Mouse (Mus musculus): ENCODE measurements around the gene Nudt19. TPM values are rescaled to one million over a fixed set of nuclear protein-coding genes. Genes with fewer than 3 reads are reported as not detected.

The Nudt19 gene
- 270 TPM for polyA plus RNA-seq (2014; fragmentation: Illumina TruSeq; extraction: RNeasy Lipid Tissue Mini Kit (QIAGEN cat#74804); ENCODE audit: low replicate concordance)

GRCm38 (mm10) chr7:35556205-35556603 is at the start of gene Nudt19:
Gene Nudt19 (minus strand): TSS chr7:35556304.

GRCm38 (mm10) chr7:35586055-35586905 is 30.2 kb upstream of the Nudt19 start, which contains the start of gene Ankrd27:
Gene Ankrd27 (plus strand): TSS chr7:35586244.

GRCm38 (mm10) chr7:35585191-35586054 is 29.3 kb upstream of the Nudt19 start, which contains the start of gene Rgs9bp:
Gene Rgs9bp (minus strand): TSS chr7:35585582.

GRCm38 (mm10) chr7:35537562-35537961 is 18.5 kb downstream of the Nudt19 start, which contains the start of gene Tdrd12:
Gene Tdrd12 (minus strand): TSS chr7:35537745.

Other genes starting within 250 kb of the Nudt19 start
- 5.7 TPM for gene Gpatch1, start 237.9 kb downstream of the Nudt19 start, polyA plus RNA-seq (2014; fragmentation: Illumina TruSeq; extraction: RNeasy Lipid Tissue Mini Kit (QIAGEN cat#74804); ENCODE audit: low replicate concordance)
- 65.6 TPM for gene Rhpn2, start 222.1 kb downstream of the Nudt19 start, polyA plus RNA-seq (2014; fragmentation: Illumina TruSeq; extraction: RNeasy Lipid Tissue Mini Kit (QIAGEN cat#74804); ENCODE audit: low replicate concordance)
- 2.5 TPM for gene Faap24, start 159.5 kb downstream of the Nudt19 start, polyA plus RNA-seq (2014; fragmentation: Illumina TruSeq; extraction: RNeasy Lipid Tissue Mini Kit (QIAGEN cat#74804); ENCODE audit: low replicate concordance)
- 4.2 TPM for gene Cep89, start 159.3 kb downstream of the Nudt19 start, polyA plus RNA-seq (2014; fragmentation: Illumina TruSeq; extraction: RNeasy Lipid Tissue Mini Kit (QIAGEN cat#74804); ENCODE audit: low replicate concordance)
- gene Slc7a9, start 107.5 kb downstream of the Nudt19 start, polyA plus RNA-seq (2014; fragmentation: Illumina TruSeq; extraction: RNeasy Lipid Tissue Mini Kit (QIAGEN cat#74804); ENCODE audit: low replicate concordance), result 54.2 TPM
- 0.78 TPM for gene Tdrd12, start 18.6 kb downstream of the Nudt19 start, polyA plus RNA-seq (2014; fragmentation: Illumina TruSeq; extraction: RNeasy Lipid Tissue Mini Kit (QIAGEN cat#74804); ENCODE audit: low replicate concordance)
- not detected for gene Rgs9bp, start 29.3 kb upstream of the Nudt19 start, polyA plus RNA-seq (2014; fragmentation: Illumina TruSeq; extraction: RNeasy Lipid Tissue Mini Kit (QIAGEN cat#74804); ENCODE audit: low replicate concordance)
- gene Ankrd27, start 29.9 kb upstream of the Nudt19 start, polyA plus RNA-seq (2014; fragmentation: Illumina TruSeq; extraction: RNeasy Lipid Tissue Mini Kit (QIAGEN cat#74804); ENCODE audit: low replicate concordance), result 4.5 TPM
- gene Pdcd5, start 91.2 kb upstream of the Nudt19 start, polyA plus RNA-seq (2014; fragmentation: Illumina TruSeq; extraction: RNeasy Lipid Tissue Mini Kit (QIAGEN cat#74804); ENCODE audit: low replicate concordance), result 199 TPM
- gene Dpy19l3, start 198.2 kb upstream of the Nudt19 start, polyA plus RNA-seq (2014; fragmentation: Illumina TruSeq; extraction: RNeasy Lipid Tissue Mini Kit (QIAGEN cat#74804); ENCODE audit: low replicate concordance), result 3.2 TPM
- 5.3 TPM for gene Zfp507, start 246.7 kb upstream of the Nudt19 start, polyA plus RNA-seq (2014; fragmentation: Illumina TruSeq; extraction: RNeasy Lipid Tissue Mini Kit (QIAGEN cat#74804); ENCODE audit: low replicate concordance)

Data from small intestine, adult 10 weeks (tissue).